Mouse (Mus musculus) heart, postnatal 0 days (tissue): ENCODE results near the gene Dse.
"Not testable (repeated sequence)": the region's sequence is repeated elsewhere in the genome, so short reads cannot be mapped to it uniquely, and the experiment has no call there.

Source experiments
- CTCF ChIP-seq: IDR thresholded peaks from 2 replicates; pipeline ENCODE4 v1.5.1; 2016; ENCODE audit warnings: antibody characterized with exemption, control low read depth, low read depth
- EP300 ChIP-seq: IDR thresholded peaks from 2 replicates; pipeline ENCODE4 v1.6.1; 2016; ENCODE audit warnings: antibody characterized with exemption, low read depth

GRCm38 (mm10) chr10:34252833-34253232 is 45.3 kb upstream of the Dse start:
- not testable (repeated sequence) for TF ChIP-seq CTCF, EP300
